10 mouse cellular contexts compared by ENCODE assay signal in genomic region chr2:166638947-166639641, GRCm38 (mm10).
DNase-seq lines count a peak whose midpoint lies in the region; ATAC-seq and TF ChIP-seq lines count a peak whose summit lies in the region.
"Had no signal": no experiment of that assay in that cellular context is flagged by ENCODE, and none has a peak within 500 bp of the region (broad histone marks: within the 10 kb centered on the region; RNA-seq: fewer than 3 reads in every experiment).

No protein-coding gene starts in this region.

- H3K4me2 ChIP-seq in hindbrain, postnatal 0 days (ENCODE audit: low read depth, low read length) = no peak overlapping the region
- no peak overlapping the region for H3K4me2 ChIP-seq in embryonic facial prominence, embryonic 14.5 days (ENCODE audit: low read depth, low read length)
- no peak overlapping the region for H3K4me2 ChIP-seq in intestine, postnatal 0 days (replicated peaks; ENCODE audit: low read depth)

- no peak for ATAC-seq in hindbrain, postnatal 0 days
- ATAC-seq in embryonic facial prominence, embryonic 14.5 days (ENCODE audit: low read depth) = no peak
- ATAC-seq in intestine, postnatal 0 days = peak; percentile 76
- ATAC-seq: hindbrain, embryonic 16.5 days had no signal

- no peak overlapping the region for H3K9ac ChIP-seq in hindbrain, postnatal 0 days (replicated peaks; ENCODE audit: low read length)
- no peak overlapping the region for H3K9ac ChIP-seq in embryonic facial prominence, embryonic 14.5 days (ENCODE audit: low read depth, low read length)
- H3K9ac ChIP-seq in intestine, postnatal 0 days (ENCODE audit: low read depth, low read length) = no peak overlapping the region

- H3K27ac ChIP-seq in hindbrain, embryonic 10.5 days = peak overlapping the region; percentile 80
- no peak overlapping the region for H3K27ac ChIP-seq in hindbrain, postnatal 0 days
- no peak overlapping the region for H3K27ac ChIP-seq in embryonic facial prominence, embryonic 14.5 days (replicated peaks; ENCODE audit: low read depth, low read length)
- H3K27ac ChIP-seq in intestine, postnatal 0 days (ENCODE audit: low read depth, low read length) = no peak overlapping the region

- no peak for TF ChIP-seq CTCF in hindbrain, postnatal 0 days (IDR thresholded peaks at IDR 0.05; ENCODE audit: low read depth)
- no peak for TF ChIP-seq CTCF in intestine, postnatal 0 days (IDR thresholded peaks at IDR 0.05; ENCODE audit: low read depth)

- H3K9me3 ChIP-seq in hindbrain, embryonic 10.5 days = 0 out of 2 replicates have a peak, but pooled peaks cover 5% of the 10 kb centered on the region
- no peaks in the 10 kb centered on the region for H3K9me3 ChIP-seq in hindbrain, postnatal 0 days (ENCODE audit: low read length)
- H3K9me3 ChIP-seq in embryonic facial prominence, embryonic 14.5 days (ENCODE audit: control insufficient read depth, low read length) = no peaks in the 10 kb centered on the region
- no peaks in the 10 kb centered on the region for H3K9me3 ChIP-seq in intestine, postnatal 0 days (ENCODE audit: control insufficient read depth)

- DNase-seq in hindbrain, embryonic 10.5 days (ENCODE audit: low spot score) = no peak
- no peak for DNase-seq in hindbrain, postnatal 0 days (ENCODE audit: low spot score)
- DNase-seq in embryonic facial prominence, embryonic 14.5 days (ENCODE audit: low spot score) = peak; percentile 27
- DNase-seq in lung, postnatal 10 days = peak; percentile 58
- no peak for DNase-seq in urinary bladder, adult 2 months (ENCODE audit: low spot score)
- DNase-seq in right cerebral cortex, postnatal 14 days = no peak
- no peak for DNase-seq in layer of hippocampus, postnatal 10 days (ENCODE audit: low spot score in 2 of 2)

- peaks cover 81% of the 10 kb centered on the region for H3K36me3 ChIP-seq in hindbrain, embryonic 10.5 days
- H3K36me3 ChIP-seq in hindbrain, postnatal 0 days (ENCODE audit: insufficient read depth, low read length) = no peaks in the 10 kb centered on the region; the same call in 1 of the 2 replicates
- peaks cover 3% of the 10 kb centered on the region; the same call in 1 of the 2 replicates for H3K36me3 ChIP-seq in embryonic facial prominence, embryonic 14.5 days (ENCODE audit: control insufficient read depth, insufficient read depth, low read length)
- no peaks in the 10 kb centered on the region for H3K36me3 ChIP-seq in intestine, postnatal 0 days (ENCODE audit: control insufficient read depth, insufficient read depth)

- H3K27me3 ChIP-seq in hindbrain, embryonic 10.5 days (ENCODE audit: insufficient read depth, poor library complexity, severe bottlenecking) = no peaks in the 10 kb centered on the region
- no peaks in the 10 kb centered on the region for H3K27me3 ChIP-seq in hindbrain, postnatal 0 days (ENCODE audit: insufficient read depth, low read length)
- no peaks in the 10 kb centered on the region for H3K27me3 ChIP-seq in embryonic facial prominence, embryonic 14.5 days (replicated peaks; ENCODE audit: control insufficient read depth, insufficient read depth, low read length)
- H3K27me3 ChIP-seq in intestine, postnatal 0 days (replicated peaks; ENCODE audit: control insufficient read depth, insufficient read depth, low read length) = no peaks in the 10 kb centered on the region

- peaks cover 44% of the 10 kb centered on the region for H3K4me1 ChIP-seq in hindbrain, embryonic 10.5 days (replicated peaks)
- peaks cover 11% of the 10 kb centered on the region for H3K4me1 ChIP-seq in hindbrain, postnatal 0 days (ENCODE audit: insufficient read depth, low read length)
- no peaks in the 10 kb centered on the region for H3K4me1 ChIP-seq in embryonic facial prominence, embryonic 14.5 days (ENCODE audit: control insufficient read depth, insufficient read depth, low read length)
- no peaks in the 10 kb centered on the region for H3K4me1 ChIP-seq in intestine, postnatal 0 days (replicated peaks; ENCODE audit: control insufficient read depth, insufficient read depth, low read length)

- 77% methylated on average over 18 of the region's 18 CpGs for WGBS in hindbrain, embryonic 10.5 days
- 79% methylated on average over 18 of the region's 18 CpGs for WGBS in hindbrain, postnatal 0 days
- whole genome bisulfite sequencing in embryonic facial prominence, embryonic 14.5 days = 70% methylated on average over 18 of the region's 18 CpGs
- 57% methylated on average over 18 of the region's 18 CpGs for WGBS in intestine, postnatal 0 days

- H3K4me3 ChIP-seq in hindbrain, embryonic 10.5 days = no peak overlapping the region
- no peak overlapping the region for H3K4me3 ChIP-seq in hindbrain, postnatal 0 days (ENCODE audit: low read length)
- no peak overlapping the region for H3K4me3 ChIP-seq in embryonic facial prominence, embryonic 14.5 days (ENCODE audit: low read depth, low read length)
- no peak overlapping the region for H3K4me3 ChIP-seq in intestine, postnatal 0 days (ENCODE audit: low read depth, low read length)
- H3K4me3 ChIP-seq: erythroblast, embryonic 14.5 days had no signal

Comparison
In these comparisons a context has a peak if more than half of its experiments do, and no peak if none do; other contexts are left out.
1. DNase-seq: peak in embryonic facial prominence, embryonic 14.5 days (single experiment) and lung, postnatal 10 days (single experiment); none in hindbrain, embryonic 10.5 days (single experiment), hindbrain, postnatal 0 days (single experiment), urinary bladder, adult 2 months (single experiment), right cerebral cortex, postnatal 14 days (single experiment) and layer of hippocampus, postnatal 10 days (0 of 2).